Mouse (Mus musculus) cerebellum, adult 9-10 months (tissue): ENCODE results near the gene Afmid.
"Not testable (repeated sequence)": the region's sequence is repeated elsewhere in the genome, so short reads cannot be mapped to it uniquely, and the experiment has no call there.

ENCODE experiments used
- DNase-seq: peaks from one replicate; pipeline ENCODE4 v3.0.0; 2022

Afmid gene

DNA sequence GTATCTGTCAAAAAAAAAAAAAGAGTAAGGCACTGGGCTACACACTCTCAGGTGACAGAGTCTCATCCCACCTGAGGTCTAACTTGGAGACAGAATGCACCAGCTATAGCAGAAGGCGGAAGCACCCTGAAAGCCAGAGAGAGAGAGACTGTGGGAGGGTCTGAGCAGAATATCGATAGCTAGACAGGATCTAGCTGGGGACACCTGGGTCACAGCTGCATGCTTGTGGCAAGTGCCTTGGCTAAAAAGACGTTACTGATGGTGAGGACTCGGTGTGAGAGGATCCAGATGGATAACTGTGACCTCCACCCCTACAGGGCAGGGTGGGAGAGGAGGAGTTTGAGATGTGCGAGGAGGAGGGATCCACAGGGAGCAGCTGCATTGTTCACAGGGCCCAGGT is 28.8 kb upstream of the Afmid start:
- DNase-seq, result no peak

DNA sequence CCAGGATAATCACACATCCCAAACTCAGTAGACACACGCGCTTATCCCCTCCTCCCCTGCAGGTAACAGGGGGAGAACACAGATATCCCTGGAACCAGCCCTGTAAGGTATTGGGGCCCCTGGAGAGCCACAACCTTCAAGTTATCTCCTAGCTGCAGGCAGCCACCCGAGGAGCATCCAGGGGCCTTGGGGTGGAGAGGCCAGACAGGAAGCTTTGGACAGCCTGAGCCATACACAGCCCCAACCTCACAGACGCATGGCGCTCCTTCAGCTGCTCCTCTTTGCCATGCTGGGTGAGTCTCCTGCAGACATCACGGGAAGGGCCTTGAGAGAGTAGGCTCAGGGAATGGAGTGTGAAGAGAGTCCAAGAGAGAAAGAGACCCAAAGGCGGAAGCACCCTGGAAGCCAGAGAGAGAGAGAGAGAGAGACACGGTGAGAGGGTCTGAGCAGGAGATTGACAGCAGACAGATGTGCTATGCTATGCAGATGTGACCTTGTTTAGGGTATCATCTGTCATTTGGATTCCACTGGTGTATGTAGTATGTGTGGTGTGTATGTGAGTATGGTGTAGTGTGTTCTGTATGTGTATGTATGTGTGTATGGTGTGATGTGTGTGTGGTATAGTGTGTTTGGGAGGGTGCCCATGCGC is 28.1 kb upstream of the Afmid start, which contains the start of gene 6030468B19Rik:
Gene 6030468B19Rik, plus strand, starts transcription at position 150 of the 649 bp plus-strand sequence.
- no peak for DNase-seq

DNA sequence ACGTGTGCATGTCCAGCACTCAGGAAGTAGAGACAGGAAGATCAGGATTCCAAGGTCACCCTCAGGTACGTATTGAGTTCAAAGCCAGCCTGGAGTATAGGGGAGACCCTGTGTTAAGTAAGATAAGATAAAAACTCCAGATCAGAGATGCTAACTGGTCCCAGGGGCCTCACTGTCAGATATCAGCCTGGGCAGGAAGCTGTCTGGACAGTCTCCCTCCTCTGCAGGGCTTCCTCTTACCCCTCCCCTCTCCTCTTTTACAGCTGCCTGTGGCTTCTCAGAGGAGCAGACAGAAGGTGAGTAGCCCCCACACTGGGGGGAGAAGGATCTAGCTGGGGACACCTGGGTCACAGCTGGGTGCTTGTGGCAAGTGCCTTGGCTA is 27.6 kb upstream of the Afmid start:
- DNase-seq, result no peak

- DNase-seq, result no peak
Observed at GRCm38 (mm10) chr11:117799174-117799573, 26.6 kb upstream of the Afmid start.

DNA sequence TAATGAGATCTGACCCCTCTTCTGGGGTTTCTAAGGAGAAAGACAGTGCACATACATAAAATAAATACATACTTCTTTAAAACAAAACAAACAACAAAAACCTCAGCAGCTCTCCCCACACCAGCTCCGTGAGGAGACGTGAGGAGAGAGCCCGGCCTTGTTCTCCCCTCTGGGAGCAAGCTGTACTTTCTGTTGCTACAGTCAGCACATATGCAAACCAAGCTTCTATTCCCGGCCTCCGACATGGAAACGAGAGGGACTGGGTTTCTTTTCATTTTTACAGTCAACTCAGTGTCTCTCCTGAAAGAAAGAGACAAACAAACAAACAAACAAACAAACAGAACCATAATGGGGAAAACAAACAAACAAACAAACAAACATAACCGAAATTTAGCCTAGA is 25.7 kb upstream of the Afmid start:
- no peak for DNase-seq

DNA sequence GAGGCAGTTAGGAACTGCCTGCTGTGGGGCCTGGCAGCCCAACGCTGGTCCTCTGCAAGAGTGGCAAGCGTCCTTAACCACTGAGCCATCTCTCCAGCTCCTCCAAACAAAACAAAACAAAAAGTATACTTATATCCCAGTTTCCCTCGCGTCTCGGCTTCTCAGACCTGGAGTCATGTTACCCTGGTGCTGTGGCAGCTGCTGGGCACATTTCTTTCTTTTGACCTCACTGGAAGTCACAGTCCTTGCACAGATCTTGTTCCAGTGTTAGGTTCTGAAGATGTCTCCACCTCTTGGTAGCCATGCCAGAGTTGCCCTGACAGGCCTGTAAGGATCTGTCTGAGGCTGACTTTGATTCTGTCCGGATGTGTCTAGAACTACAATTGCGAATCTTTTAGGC is 24.1 kb upstream of the Afmid start:
- DNase-seq, result no peak

DNA sequence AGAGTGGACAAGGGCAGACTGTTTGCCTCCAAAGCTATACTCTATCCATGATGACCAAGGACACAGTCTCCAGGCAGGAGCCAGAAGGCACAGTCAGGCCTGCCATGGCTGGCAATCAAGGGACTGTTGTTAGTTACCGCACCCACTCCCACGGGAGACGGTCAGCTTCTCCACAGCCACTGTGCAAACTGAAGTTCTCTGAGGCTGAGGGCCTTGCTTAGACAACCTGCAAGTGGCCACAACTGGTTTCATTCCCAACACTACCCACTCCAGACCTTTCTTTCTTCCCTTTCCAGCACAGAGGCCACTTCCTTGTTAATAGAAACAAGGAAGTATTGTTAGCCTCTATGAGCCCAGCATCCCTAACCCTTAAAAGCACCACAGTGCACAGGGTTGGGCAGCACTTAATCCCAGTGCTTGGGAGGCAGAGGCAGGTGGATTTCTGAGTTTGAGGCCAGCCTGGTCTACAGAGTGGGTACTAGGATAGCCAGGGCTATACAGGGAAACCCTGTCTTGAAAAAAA is 22.5 kb upstream of the Afmid start:
- no peak for DNase-seq

DNA sequence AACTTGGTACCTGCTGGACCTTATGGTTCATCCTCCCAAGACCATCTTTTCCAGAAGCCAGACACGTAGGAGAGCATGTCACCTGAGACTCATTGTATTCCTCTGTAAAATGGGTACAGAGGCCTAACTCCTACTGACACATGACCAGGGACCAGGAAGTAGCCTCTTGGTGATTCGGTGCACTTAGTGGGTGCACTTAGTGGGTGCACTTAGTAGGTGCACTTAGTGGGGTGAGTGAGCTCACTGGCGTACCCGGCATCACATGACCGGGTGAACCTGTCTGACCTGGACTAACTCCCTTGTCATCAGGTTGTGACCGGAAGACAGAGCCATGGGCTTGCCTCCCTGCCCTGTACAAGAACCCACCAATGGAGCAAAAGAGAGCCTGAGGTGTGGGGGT is 18.9 kb upstream of the Afmid start:
- no peak for DNase-seq

DNA sequence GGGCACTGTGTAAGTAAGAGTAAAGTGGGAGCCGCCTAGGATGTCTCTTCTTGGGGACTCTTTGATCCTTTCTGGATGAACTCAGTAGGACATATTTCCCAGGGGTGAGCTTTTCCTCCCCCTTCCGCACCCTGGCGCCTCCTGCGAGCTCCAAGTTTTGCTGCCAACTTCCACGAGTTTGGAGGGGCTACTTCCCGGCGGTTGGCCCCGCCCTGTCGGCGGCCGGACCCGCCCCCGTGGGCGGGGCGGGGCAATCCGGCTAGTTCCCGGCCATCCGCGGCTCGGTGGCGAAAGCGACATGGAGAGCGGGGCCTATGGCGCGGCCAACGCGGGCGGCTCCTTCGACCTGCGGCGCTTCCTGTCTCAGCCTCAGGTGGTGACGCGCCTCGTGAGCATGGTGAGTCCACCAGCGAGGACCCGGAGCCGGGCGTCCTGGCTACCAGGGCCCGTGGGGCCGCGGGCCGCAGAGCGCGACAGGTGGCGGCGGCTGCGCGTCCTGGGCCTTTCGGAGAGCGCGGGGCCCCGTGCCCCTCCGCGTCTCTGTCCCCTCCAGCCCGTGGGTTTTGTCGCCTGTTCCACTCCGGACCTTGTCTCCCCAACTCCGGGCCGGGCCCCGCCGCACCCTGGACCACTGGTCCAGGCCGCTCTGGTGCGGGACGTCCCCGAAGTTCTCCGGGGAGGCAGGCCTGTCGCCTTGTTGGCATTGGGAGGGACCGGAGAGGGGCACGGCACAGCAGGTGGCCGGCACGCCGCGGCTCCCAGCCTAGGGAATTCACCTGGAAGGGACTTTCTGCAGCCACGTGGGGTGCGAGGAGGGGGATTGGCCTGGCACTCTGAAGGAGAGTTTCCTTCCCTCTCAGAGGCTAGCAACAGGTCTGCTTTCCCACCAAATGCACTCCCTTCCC is 16.1 kb upstream of the Afmid start, which contains the start of the genes Gm20708 and Syngr2:
Gene Gm20708, plus strand, starts transcription at position 262 of the 905 bp plus-strand sequence.
Gene Syngr2, plus strand, starts transcription at position 262 of the 905 bp plus-strand sequence.
- DNase-seq, result no peak

DNA sequence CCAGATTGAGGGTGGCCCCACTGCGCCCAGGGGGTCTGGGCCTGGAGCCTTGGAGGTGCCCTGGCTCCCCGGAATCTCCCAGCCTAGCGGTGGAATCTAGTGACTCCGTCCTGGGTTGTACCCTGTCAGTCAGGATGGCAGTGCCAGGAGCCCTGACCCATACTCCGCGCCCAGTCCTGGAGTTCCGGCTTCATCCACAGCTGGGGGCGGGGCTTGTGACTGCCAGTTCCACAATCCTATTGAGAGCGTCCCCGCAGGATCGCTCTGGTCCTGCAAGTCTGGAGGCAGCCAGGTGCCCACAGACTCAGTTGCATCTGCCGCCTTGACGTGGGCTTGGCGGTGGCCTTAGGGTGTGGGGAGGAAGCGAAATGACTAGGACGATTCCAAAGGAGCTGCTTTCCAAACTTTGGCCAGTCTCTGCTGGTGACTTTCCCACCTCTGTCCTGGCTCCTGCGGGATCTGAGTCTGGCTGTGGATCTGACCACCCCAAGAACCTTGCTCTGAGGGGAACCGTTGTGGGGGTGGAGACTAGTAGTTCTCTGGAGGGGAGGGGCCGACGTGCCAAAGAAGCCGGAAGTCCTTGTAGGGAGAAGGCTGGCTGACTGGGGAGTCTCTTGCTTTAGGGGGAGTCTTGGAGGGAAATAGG is 15.2 kb upstream of the Afmid start:
- DNase-seq, result no peak

- DNase-seq, result no peak
Observed at GRCm38 (mm10) chr11:117813867-117814266, 11.9 kb upstream of the Afmid start.

GRCm38 (mm10) chr11:117814704-117815366 is 10.9 kb upstream of the Afmid start:
- no peak for DNase-seq

- not testable (repeated sequence) for DNase-seq
Observed at GRCm38 (mm10) chr11:117815850-117816249, 9.9 kb upstream of the Afmid start.

- no peak for DNase-seq
Observed at GRCm38 (mm10) chr11:117816389-117816996, 9.2 kb upstream of the Afmid start.

DNA sequence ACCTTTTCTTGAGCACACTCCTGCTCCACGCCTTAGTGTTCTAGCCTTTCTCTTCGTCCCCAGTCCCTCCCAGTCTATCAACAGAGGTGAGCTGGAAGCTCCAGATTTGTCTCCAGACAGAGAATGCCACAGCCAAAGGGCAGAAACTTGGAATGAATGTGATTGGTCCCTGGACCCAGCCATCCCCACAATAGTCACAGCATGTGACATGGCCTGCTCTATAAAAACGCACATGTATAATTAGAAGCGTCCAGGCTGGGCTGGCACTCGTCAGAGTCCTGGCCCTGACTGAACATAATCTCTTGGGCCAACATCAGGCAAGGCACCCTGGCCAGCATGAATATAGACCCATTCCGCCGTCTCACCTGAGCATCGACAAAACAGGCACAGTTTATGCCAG is 6.6 kb upstream of the Afmid start:
- no peak for DNase-seq

DNA sequence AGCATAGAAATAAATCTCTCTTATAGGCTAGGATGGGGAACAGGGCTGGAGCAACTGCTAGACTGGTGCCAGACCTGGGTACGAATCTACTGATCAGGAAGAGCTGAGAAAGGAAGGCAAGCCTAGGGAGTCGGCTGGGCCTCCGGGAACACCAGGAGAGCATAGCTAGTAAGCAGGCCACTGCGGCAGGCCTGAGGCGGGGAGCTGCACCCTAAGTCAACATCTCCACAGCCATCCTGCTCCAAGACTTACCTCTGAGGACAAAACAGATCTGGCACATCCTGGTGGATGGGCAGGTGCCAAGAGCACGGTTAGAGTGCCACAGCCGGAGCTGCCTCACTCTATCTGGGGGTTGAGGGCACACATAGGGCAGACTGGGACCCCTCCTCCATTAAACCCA is 5.6 kb upstream of the Afmid start:
- DNase-seq, result no peak

- no peak for DNase-seq
Observed at GRCm38 (mm10) chr11:117821868-117822267, 3.9 kb upstream of the Afmid start.

DNA sequence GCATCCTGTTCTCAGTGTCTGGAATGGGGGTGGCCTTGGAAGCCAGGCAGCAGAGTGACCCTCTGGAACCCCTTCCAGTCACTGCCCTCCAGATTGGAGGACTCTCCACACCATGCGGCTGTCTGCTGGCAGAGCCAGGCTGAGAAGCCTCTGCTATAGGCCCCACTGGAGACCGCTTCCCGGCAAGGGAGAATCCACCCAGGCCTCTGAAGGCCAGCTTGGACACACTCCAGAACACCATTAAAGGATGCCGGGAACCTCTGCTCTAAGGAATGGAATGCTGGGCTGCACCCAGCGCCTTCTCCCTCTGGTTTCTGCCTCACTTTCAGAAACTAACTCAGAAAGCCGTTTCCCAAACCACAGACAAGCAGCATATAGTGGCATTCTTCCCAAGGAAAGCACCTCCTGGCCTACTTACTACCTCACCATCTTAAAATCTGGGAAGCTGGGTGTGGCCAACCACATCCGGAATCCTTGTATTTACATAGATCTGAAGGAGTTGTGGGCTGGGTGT is 2.9 kb upstream of the Afmid start:
- no peak for DNase-seq

DNA sequence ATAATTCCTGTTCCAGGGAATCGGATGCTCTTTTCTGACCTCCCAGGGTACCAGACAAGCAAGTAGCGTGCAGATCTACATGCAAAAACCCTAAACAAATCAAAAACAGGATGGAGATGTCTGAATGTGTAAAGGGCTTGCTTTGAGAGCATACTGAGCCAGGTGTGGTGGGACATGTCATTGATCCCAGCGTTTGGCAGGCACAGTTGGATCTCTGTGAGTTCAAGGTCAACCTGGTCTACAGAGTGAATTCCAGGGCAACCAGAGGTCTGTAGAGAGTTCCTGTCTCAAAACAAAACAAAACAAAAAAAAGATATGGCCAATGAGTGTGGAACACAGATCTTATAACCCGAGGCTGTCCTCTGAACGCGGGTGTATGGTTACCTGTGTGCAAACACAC is 2.3 kb upstream of the Afmid start:
- DNase-seq, result no peak

DNA sequence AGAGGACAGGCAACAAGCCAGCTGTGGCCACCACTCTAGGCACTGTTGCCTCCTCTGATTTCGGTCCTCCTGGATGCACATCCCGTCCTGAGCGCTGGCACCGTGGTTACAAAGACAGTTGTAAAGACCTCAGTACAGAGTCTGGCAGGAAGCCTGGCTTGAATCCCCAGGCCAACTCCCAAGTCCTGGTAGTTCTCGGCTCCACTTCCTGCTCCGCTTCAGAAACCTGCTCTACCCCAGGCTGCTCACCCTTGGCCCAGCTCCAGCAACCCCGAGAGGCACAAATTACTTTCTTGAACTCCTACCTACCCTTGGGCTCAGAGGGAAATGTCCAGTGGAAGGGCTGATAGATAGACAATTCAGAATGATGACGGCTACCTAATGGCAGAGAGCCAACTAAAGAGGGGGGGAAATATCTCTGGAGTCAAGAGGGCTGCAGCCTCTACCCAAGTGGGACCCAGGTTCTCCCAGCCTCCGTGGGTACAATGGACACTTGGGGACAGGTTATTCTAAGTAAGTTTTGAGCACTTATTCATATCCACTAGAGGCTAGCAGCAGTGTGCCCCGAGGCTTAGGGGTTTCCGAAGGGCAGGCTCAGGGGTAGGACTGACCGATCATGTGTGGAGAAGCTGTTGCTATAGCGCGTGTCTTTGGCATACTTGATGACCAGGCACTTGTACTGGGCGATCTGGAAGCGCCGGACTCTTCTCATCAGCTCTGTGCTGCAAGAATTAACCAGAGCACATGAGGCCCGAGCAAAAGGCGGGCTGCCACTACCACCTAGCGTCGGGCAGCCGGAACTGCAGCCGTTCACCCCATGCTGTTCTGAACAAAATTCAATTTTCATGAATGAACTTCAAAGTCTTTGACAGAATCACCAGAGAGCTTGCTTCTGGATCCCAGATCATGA is 1.4 kb upstream of the Afmid start:
- peak; percentile 79 for DNase-seq

DNA sequence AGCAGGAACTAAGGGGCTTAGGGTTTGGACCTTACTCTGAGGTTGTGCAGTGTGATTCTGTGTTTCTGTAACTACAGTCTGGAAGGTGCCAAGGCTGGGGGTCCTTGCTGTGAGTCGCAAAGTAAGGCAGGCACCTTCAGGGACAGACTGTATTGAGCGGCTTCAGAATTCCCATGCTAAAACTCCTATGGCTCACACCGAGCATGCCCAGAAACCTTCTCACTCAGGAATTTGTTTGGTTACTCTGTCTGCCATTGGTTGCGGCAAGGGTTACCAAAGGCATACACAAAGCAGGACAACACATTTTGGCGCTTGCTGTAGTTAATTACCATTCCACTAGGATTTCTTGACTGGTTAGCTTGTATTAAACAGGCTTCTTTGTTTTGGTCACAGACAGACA is 440 bp downstream of the Afmid start:
- DNase-seq, result no peak
